Mouse (Mus musculus) C2C12 (cell line): ENCODE results near the gene Tmem117.

Experiments used
- CTCF ChIP-seq: IDR thresholded peaks from one replicate; pipeline ENCODE4 v1.5.1; 2011; ENCODE audit not compliant: control insufficient read depth, insufficient read depth, insufficient read length
- FOSL1 ChIP-seq: IDR thresholded peaks from one replicate; pipeline ENCODE4 v1.8.0; 2011; ENCODE audit warnings: mild to moderate bottlenecking, low read length; ENCODE audit not compliant: poor library complexity, insufficient read depth, severe bottlenecking
- MAX ChIP-seq: IDR thresholded peaks from one replicate; pipeline ENCODE4 v1.6.1; 2011; ENCODE audit warnings: mild to moderate bottlenecking, control low read depth
- MYOG ChIP-seq: IDR thresholded peaks from one replicate; pipeline ENCODE4 v1.6.1; 2011; ENCODE audit not compliant: control insufficient read depth, insufficient read length; ENCODE audit errors: extremely low read depth
- USF1 ChIP-seq: IDR thresholded peaks from one replicate; pipeline ENCODE4 v1.6.1; 2011; ENCODE audit warnings: low read depth, mild to moderate bottlenecking, control low read depth, moderate library complexity

DNA sequence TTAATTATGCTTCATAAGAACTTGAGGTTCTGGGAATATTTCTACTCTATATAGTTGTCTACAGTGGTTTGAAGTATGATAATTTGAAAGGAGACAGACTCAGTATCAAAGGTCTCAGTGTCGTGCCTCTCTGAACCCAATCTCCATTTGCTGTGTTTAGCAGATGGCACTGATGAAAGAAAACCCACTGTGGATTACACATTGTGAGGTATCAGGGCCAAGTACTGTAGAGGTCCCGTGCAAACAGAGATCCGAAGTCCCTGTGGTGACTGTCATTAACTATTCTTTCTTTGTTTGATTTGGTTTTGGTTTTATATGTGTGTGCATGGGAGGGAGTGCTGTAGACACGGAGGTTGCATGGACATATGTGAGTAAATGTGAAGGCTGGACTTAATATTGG lies 304.0 kb downstream of the Tmem117 start:
- TF ChIP-seq USF1 (no peak), CTCF (no peak), FOSL1 (no peak), MYOG (no peak), MAX (no peak)
